Mouse (Mus musculus) midbrain, embryonic 11.5 days (tissue): ENCODE data around the gene Atp4a. TPM values are rescaled to one million over a fixed set of nuclear protein-coding genes. Genes with fewer than 3 reads are reported as not detected.
"Not testable (repeated sequence)": the region's sequence is repeated elsewhere in the genome, so short reads cannot be mapped to it uniquely, and the experiment has no call there.

Experiments used
- ATAC-seq: fragments of 200-750 bp; cut with Nextera tagmentation; 2 replicates; pipeline ENCODE4 v1.8.0; 2017; ENCODE audit warnings: moderate TSS enrichment, moderate library complexity; ENCODE audit not compliant: low FRiP score
- DNase-seq: peaks from one replicate; pipeline ENCODE4 v3.0.0; 2015; ENCODE audit warnings: low spot score; ENCODE audit errors: missing footprints
- H3K27ac ChIP-seq: fragments of 300-500 bp; sonication (generic); 2 replicates; pipeline ENCODE4 v1.5.1; 2014; ENCODE audit warnings: low read depth, low read length
- H3K27me3 ChIP-seq: fragments of 300-500 bp; sonication (generic); 2 replicates; pipeline ENCODE4 v1.6.1; 2014; ENCODE audit warnings: mild to moderate bottlenecking, low read length, moderate library complexity, mixed read lengths; ENCODE audit not compliant: control insufficient read depth, insufficient read depth
- H3K36me3 ChIP-seq: fragments of 300-500 bp; sonication (generic); 2 replicates; pipeline ENCODE4 v1.6.1; 2014; ENCODE audit warnings: mild to moderate bottlenecking, low read length, moderate library complexity, mixed read lengths; ENCODE audit not compliant: control insufficient read depth, insufficient read depth
- H3K4me1 ChIP-seq: fragments of 300-500 bp; sonication (generic); 2 replicates; pipeline ENCODE4 v1.6.1; 2014; ENCODE audit warnings: low read length; ENCODE audit not compliant: control insufficient read depth, insufficient read depth
- H3K4me2 ChIP-seq: fragments of 300-500 bp; sonication (generic); 2 replicates; pipeline ENCODE4 v1.6.1; 2014; ENCODE audit warnings: mild to moderate bottlenecking, moderate library complexity
- H3K4me3 ChIP-seq: fragments of 300-500 bp; sonication (generic); 2 replicates; pipeline ENCODE4 v1.5.1; 2014; ENCODE audit warnings: low read depth, low read length
- H3K9ac ChIP-seq: fragments of 300-500 bp; sonication (generic); 2 replicates; pipeline ENCODE4 v1.6.1; 2014; ENCODE audit warnings: low read length
- H3K9me3 ChIP-seq: fragments of 300-500 bp; sonication (generic); 2 replicates; pipeline ENCODE4 v1.6.1; 2016; ENCODE audit warnings: low read length; ENCODE audit not compliant: control insufficient read depth
- WGBS: fragments of 180-500 bp; shearing (Covaris S2); extraction: QIAGEN DNeasy Blood & Tissue Kit; methylation state at CpG from one replicate; pipeline ENCODE4 v1.1.7; 2014; 5-methylcytosine and 5-hydroxymethylcytosine counted together
- polyA plus RNA-seq: library from polyadenylated mRNA; unstranded; fragments of >200 nt; fragmentation: Nextera tagmentation; extraction: Ambion mirVana; gene quantifications from 2 replicates; pipeline ENCODE4 v1.2.1, GENCODE M21; 2014

Atp4a gene
- polyA plus RNA-seq, 1 experiment from 2014 or later = 1.1 TPM

- no peaks in the 10 kb centered on the region for H3K27me3 ChIP-seq
- peak overlapping the region; percentile 90; the same call in 1 of the 2 replicates for H3K9ac ChIP-seq
- ATAC-seq = no peak
- H3K4me1 ChIP-seq = peaks cover 16% of the 10 kb centered on the region
- DNase-seq = no peak
- H3K4me2 ChIP-seq = peak overlapping the region; percentile 87
- H3K27ac ChIP-seq = no peak overlapping the region
- peak overlapping the region; percentile 78; the same call in 1 of the 2 replicates for H3K4me3 ChIP-seq
- H3K9me3 ChIP-seq = no peaks in the 10 kb centered on the region
- 92% methylated on average over 6 of the region's 6 CpGs for WGBS
- no peaks in the 10 kb centered on the region for H3K36me3 ChIP-seq
These were observed 16.2 kb downstream of the Atp4a start for GRCm38 (mm10) chr7:30728214-30728613.

DNA sequence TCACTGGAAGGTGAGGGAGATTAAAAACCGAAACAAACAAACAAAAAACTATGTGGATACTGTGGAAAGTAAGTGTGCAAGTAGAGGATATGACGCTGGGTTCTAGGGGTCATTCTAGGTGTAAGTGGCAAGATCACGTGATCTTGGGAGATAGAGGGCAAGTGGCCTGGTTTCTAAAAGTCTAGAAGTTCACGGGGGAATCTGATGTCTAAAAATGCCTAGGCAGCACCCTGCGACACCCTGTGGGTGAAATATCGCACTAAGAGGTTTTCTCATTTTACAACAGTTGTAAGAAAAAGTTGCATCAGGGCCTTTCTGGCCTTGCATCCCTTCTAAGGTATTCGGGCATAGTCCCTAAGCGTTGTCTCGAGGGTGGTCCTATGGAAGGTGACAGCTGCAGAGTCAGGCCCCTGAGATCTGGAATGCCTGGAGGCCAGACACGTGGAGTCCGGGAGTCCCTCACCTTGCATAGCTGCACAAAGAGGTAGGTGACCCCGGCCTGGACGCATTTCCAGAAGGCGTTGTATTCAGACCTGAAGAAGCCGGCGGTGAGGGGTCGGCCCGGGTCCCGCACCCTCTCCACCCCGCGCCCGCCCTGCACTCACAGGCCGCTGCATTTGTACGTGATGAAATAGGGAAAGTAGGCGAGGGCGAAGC lies 16.9 kb downstream of the Atp4a start:
- H3K4me1 ChIP-seq = peaks cover 16% of the 10 kb centered on the region
- no peaks in the 10 kb centered on the region; the same call in 1 of the 2 replicates for H3K36me3 ChIP-seq
- WGBS = 8% methylated on average over 26 of the region's 26 CpGs
- no peaks in the 10 kb centered on the region for H3K27me3 ChIP-seq
- DNase-seq = no peak
- H3K4me3 ChIP-seq = peak overlapping the region; percentile 78
- H3K9me3 ChIP-seq = no peaks in the 10 kb centered on the region
- no peak; the same call in 1 of the 2 replicates for ATAC-seq
- H3K9ac ChIP-seq = peak overlapping the region; percentile 90
- H3K27ac ChIP-seq = peak overlapping the region; percentile 82
- peak overlapping the region; percentile 87 for H3K4me2 ChIP-seq

GRCm38 (mm10) chr7:30729396-30730063 lies 17.5 kb downstream of the Atp4a start, which contains the start of gene Tmem147:
Gene Tmem147, minus strand, starts transcription at chr7:30729540.
- H3K27me3 ChIP-seq = no peaks in the 10 kb centered on the region
- H3K9ac ChIP-seq = peak within 1 kb of the TSS; percentile 90
- no peaks in the 10 kb centered on the region for H3K9me3 ChIP-seq
- H3K4me1 ChIP-seq = peaks cover 16% of the 10 kb centered on the region
- DNase-seq (peak; percentile 100), ATAC-seq (peak; percentile 98)
- no peaks in the 10 kb centered on the region; the same call in 1 of the 2 replicates for H3K36me3 ChIP-seq
- H3K4me3 ChIP-seq = peak within 1 kb of the TSS; percentile 78
- WGBS = under 1% methylated on average over 55 of the region's 60 CpGs
- H3K4me2 ChIP-seq = peak within 1 kb of the TSS; percentile 87
- H3K27ac ChIP-seq = peak within 1 kb of the TSS; percentile 82

DNA sequence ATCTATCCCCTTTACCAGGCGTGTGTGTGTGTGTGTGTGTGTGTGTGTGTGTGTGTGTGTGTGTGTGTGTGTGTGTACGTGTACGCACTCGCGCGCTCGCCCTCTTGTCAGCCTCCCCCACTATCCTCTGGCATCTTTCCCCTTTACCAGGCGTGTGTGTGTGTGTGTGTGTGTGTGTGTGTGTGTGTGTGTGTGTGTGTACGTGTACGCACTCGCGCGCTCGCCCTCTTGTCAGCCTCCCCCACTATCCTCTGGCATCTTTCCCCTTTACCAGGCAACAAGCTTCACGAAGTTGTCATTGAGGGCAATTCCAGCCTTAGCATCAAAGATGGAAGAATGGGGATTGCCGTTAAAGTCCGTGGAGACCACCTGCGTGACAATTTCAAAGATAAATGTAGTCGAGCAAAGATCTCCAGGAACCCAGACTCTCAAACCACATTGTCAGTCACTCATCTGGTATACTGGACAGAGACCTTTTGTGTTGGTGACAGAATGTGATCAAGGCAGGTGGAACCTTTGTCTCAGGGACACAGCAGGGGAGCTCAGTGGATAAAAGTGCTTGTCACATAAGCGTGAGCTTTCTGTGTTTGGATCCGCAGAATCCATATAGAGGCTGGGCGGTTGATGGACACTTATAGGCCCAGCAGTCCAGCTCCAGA lies 18.2 kb downstream of the Atp4a start:
- peak overlapping the region; percentile 78 for H3K4me3 ChIP-seq
- not testable (repeated sequence) for H3K27me3 ChIP-seq, ATAC-seq, H3K9me3 ChIP-seq, H3K36me3 ChIP-seq
- H3K9ac ChIP-seq = peak overlapping the region; percentile 90
- peak overlapping the region; percentile 87 for H3K4me2 ChIP-seq
- WGBS = 16% methylated on average over 21 of the region's 22 CpGs
- H3K4me1 ChIP-seq = peaks cover 16% of the 10 kb centered on the region
- peak; percentile 86 for DNase-seq
- peak overlapping the region; percentile 82; the same call in 1 of the 2 replicates for H3K27ac ChIP-seq

DNA sequence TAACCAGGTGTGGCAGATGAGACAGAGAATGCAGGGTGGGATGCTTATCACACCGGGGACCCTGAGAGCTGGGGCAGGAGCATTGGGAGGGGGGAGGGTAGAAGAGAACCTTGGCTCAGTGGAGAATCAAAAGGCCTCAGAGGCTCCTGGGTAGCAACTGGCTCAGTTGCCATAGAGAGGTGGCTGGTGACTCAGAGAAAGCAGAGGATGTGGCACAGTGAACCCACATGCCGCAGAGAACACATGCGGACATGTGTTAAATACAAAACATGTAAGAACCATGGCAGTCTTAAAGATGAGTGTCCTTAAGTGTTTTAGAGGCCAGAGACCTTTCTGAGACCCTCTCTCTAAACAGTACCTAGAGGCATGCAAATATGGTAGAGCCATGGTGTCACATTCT lies 24.2 kb downstream of the Atp4a start:
- WGBS = 90% methylated on average over 3 of the region's 3 CpGs
- H3K4me1 ChIP-seq = no peaks in the 10 kb centered on the region
- ATAC-seq (no peak), DNase-seq (no peak)
- no peaks in the 10 kb centered on the region for H3K9me3 ChIP-seq
- no peak overlapping the region for H3K27ac ChIP-seq
- peaks cover 6% of the 10 kb centered on the region; the same call in 1 of the 2 replicates for H3K36me3 ChIP-seq
- no peak overlapping the region for H3K4me3 ChIP-seq
- H3K27me3 ChIP-seq = no peaks in the 10 kb centered on the region
- H3K9ac ChIP-seq = no peak overlapping the region
- H3K4me2 ChIP-seq = no peak overlapping the region

- H3K9me3 ChIP-seq, H3K9ac ChIP-seq, H3K36me3 ChIP-seq, H3K4me3 ChIP-seq, DNase-seq, H3K4me2 ChIP-seq, ATAC-seq, H3K4me1 ChIP-seq, H3K27ac ChIP-seq, H3K27me3 ChIP-seq: not testable (repeated sequence)
- WGBS = 87% methylated on average over 2 of the region's 2 CpGs
These were observed 30.6 kb downstream of the Atp4a start for GRCm38 (mm10) chr7:30742570-30742969.

DNA sequence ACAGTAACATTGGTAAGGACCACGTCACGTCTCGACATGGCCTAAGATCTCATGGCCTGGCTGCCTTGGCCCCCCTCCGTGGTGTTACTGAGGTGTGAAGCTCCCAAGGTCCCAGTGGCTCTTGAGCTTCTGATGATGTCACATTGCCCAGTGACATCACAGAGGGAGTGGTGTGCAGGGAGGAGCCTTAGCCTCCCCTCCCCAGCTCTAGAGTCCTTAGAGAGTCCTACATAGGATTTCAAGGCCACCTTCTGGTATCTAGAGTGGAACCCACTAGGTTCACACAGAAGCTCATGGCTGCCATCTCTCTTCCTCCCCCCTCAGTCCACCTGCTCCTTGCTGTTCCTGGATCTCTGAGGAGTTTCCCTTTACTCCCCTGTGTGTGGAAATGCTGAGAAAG lies 31.6 kb downstream of the Atp4a start, which contains the start of gene Gapdhs:
TSS of gene Gapdhs (minus strand) at position 65 of the 400 bp plus-strand sequence.
- ATAC-seq, H3K4me3 ChIP-seq, H3K36me3 ChIP-seq, H3K27me3 ChIP-seq, DNase-seq, H3K4me2 ChIP-seq, H3K9me3 ChIP-seq, H3K4me1 ChIP-seq, H3K9ac ChIP-seq, H3K27ac ChIP-seq: not testable (repeated sequence)
- 100% methylated on average over 1 of the region's 4 CpGs for WGBS

DNA sequence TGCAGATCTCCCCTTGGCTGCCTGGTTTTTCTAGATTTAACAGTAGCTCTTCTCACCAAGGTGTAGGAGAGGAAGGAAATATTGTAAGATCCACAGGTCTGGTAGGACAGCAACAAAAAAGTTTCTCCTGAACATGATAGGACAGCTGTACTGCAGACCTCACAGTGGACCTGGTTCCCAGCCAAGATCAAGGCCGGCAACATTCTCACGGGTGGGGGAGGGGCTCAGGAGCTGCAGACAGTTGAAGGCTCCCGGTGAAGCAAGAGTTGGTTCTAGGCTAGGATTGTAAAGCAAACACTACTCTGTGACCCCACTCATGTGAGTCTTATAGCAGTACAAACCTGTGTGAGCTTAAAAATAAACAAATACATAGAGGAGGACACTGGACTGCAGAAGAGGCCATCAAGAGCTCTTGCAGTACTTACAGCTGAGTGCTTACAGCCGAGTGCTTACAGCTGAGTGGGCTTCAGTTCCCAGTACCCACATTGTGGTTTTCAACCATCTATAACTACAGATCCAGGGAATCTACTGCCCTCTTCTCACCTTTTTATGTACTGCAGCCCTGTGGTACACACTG lies 32.1 kb downstream of the Atp4a start:
- H3K4me1 ChIP-seq = no peaks in the 10 kb centered on the region
- H3K27ac ChIP-seq = no peak overlapping the region
- H3K27me3 ChIP-seq = no peaks in the 10 kb centered on the region
- 57% methylated on average over 4 of the region's 4 CpGs for WGBS
- no peak overlapping the region for H3K9ac ChIP-seq
- no peaks in the 10 kb centered on the region for H3K36me3 ChIP-seq
- DNase-seq (peak; percentile 78), ATAC-seq (no peak)
- no peaks in the 10 kb centered on the region for H3K9me3 ChIP-seq
- no peak overlapping the region for H3K4me2 ChIP-seq
- no peak overlapping the region for H3K4me3 ChIP-seq
